Mouse (Mus musculus) limb, embryonic 14.5 days (tissue): ENCODE measurements around the gene Mvb12b. TPM values are rescaled to one million over a fixed set of nuclear protein-coding genes. Genes with fewer than 3 reads are reported as not detected.
A peak's percentile ranks its signal among the peaks of the same experiment; 100 is the strongest.

Experiments
- ATAC-seq: fragments of 200-750 bp; cut with Nextera tagmentation; 2 replicates; pipeline ENCODE4 v1.8.0; 2017; ENCODE audit warnings: low read depth, moderate number of reproducible peaks, moderate TSS enrichment; ENCODE audit not compliant: low FRiP score
- DNase-seq: peaks from one replicate; pipeline ENCODE4 v3.0.0-alpha.2; 2015; ENCODE audit warnings: low spot score
- H3K27ac ChIP-seq: fragments of 300-500 bp; sonication (generic); replicated peaks from 2 replicates; pipeline ENCODE4 v1.5.1; 2014; ENCODE audit warnings: low read depth, mild to moderate bottlenecking, low read length, moderate library complexity, mixed read lengths
- H3K27me3 ChIP-seq: fragments of 300-500 bp; sonication (generic); 2 replicates; pipeline ENCODE4 v1.6.1; 2014; ENCODE audit warnings: low read length, mixed read lengths; ENCODE audit not compliant: control insufficient read depth, insufficient read depth
- H3K36me3 ChIP-seq: fragments of 300-500 bp; sonication (generic); 2 replicates; pipeline ENCODE4 v1.6.1; 2014; ENCODE audit warnings: mild to moderate bottlenecking, low read length, moderate library complexity, mixed read lengths; ENCODE audit not compliant: control insufficient read depth, insufficient read depth
- H3K4me1 ChIP-seq: fragments of 300-500 bp; sonication (generic); 2 replicates; pipeline ENCODE4 v1.6.1; 2014; ENCODE audit warnings: antibody characterized with exemption, low read length, mixed read lengths; ENCODE audit not compliant: control insufficient read depth, insufficient read depth
- H3K4me2 ChIP-seq: fragments of 300-500 bp; sonication (generic); replicated peaks from 2 replicates; pipeline ENCODE4 v1.6.1; 2014; ENCODE audit warnings: low read depth, mild to moderate bottlenecking, low read length, moderate library complexity; ENCODE audit not compliant: severe bottlenecking
- H3K4me3 ChIP-seq: fragments of 300-500 bp; sonication (generic); replicated peaks from 2 replicates; pipeline ENCODE4 v1.5.1; 2014; ENCODE audit warnings: low read length
- H3K9ac ChIP-seq: fragments of 300-500 bp; sonication (generic); 2 replicates; pipeline ENCODE4 v1.6.1; 2014; ENCODE audit warnings: mild to moderate bottlenecking, low read depth, low read length, moderate library complexity; ENCODE audit not compliant: severe bottlenecking
- H3K9me3 ChIP-seq: fragments of 300-500 bp; sonication (generic); 2 replicates; pipeline ENCODE4 v1.6.1; 2016; ENCODE audit warnings: low read length; ENCODE audit not compliant: control insufficient read depth
- POLR2A ChIP-seq: fragments of 200-500 bp; IDR thresholded peaks from 2 replicates; pipeline ENCODE4 v1.8.0; 2012; ENCODE audit warnings: inconsistent platforms, mild to moderate bottlenecking, moderate library complexity, borderline replicate concordance; ENCODE audit not compliant: insufficient read depth, insufficient read length; ENCODE audit errors: extremely low read depth
- WGBS: fragments of 180-500 bp; shearing (Covaris S2); extraction: QIAGEN DNeasy Blood & Tissue Kit; methylation state at CpG from one replicate; pipeline ENCODE4 v1.1.7; 2014; 5-methylcytosine and 5-hydroxymethylcytosine counted together
- polyA plus RNA-seq, 2 experiments: library from polyadenylated mRNA; depleted of rRNA in 1 of 2; stranded (reverse) in 1 of 2; unstranded in 1 of 2; fragments of >200 nt; fragmentation: Nextera tagmentation in 1 of 2; extraction: Ambion mirVana in 1 of 2; gene quantifications; 2 replicates each; pipeline versions ENCODE4 v1.2.1 to v1.2.3; 2012 to 2014

The Mvb12b gene
- polyA plus RNA-seq, 2 experiments: 17.5 to 26.6 TPM

DNA sequence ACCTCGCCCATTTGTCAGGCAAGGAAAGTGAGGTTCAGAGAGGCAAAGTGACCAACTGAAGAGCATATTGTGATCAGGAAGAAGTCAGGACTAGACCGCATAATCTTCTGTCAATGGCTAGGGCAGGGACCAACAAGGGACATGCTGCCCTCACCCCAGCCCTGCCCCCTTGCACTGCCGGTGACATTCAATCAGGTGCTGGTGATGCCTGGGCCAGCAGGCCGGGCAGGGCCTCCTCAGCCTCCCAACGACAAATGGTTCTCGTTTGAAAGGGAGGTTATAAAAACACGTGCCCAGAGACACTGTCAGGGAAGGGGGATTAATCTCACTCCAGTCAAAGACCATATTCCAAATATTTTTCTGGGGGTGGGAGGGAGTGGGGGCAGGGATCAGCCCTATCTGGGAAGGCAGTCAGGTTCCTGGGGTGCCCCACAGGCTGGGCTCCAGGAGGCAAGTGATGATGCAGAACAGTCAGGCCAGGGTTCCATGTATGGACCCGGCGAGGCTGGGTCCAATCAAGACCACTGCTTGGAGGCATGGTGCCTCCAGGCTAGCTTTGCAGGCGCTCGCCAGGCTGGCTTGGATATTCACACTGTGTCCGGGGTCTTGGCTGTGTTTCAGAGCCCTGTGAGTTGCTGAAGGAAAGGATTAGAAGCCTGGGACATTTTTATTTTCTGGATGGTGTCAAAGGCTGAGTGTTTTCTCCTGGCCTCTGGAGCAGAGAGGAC lies 168.2 kb downstream of the Mvb12b start:
- TF ChIP-seq POLR2A: no peak
- peak overlapping the region; percentile 95 for H3K27ac ChIP-seq
- no peak; the same call in 1 of the 2 replicates for ATAC-seq
- peak overlapping the region; percentile 66 for H3K4me2 ChIP-seq
- no peaks in the 10 kb centered on the region for H3K36me3 ChIP-seq
- no peak overlapping the region for H3K4me3 ChIP-seq
- WGBS: 19% methylated on average over 12 of the region's 12 CpGs
- 0 out of 2 replicates have a peak, but pooled peaks cover 10% of the 10 kb centered on the region for H3K27me3 ChIP-seq
- peaks cover 54% of the 10 kb centered on the region for H3K4me1 ChIP-seq
- H3K9me3 ChIP-seq: 0 out of 2 replicates have a peak, but pooled peaks cover 4% of the 10 kb centered on the region
- H3K9ac ChIP-seq: no peak overlapping the region
- DNase-seq: no peak

DNA sequence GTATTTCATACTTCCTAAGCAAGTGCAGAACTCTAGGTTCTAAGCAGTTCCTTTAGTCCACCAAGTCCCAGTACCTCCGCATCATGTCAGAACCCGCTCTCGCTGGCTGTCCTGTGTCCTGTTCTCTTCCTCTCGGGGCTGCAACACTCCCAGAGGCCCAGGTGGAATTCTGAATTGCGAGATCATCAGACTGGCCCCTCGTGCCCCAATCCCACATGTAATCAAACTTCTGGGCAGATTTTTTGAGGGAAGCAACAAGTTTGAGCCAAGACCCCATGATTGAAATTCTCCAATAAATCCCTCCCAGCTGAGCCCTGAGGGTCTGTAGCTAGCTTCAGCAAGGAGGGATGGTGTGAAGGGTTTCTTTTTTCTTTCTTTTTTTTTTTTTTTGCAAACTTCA lies 169.2 kb downstream of the Mvb12b start:
- no peak for ATAC-seq
- no peak for DNase-seq
- Histone ChIP-seq H3K4me3 (peak overlapping the region; percentile 37), H3K9ac (peak overlapping the region; percentile 65), H3K27me3 (0 out of 2 replicates have a peak, but pooled peaks cover 10% of the 10 kb centered on the region), H3K4me2 (peak overlapping the region; percentile 66), H3K4me1 (peaks cover 59% of the 10 kb centered on the region), H3K36me3 (no peaks in the 10 kb centered on the region), H3K9me3 (0 out of 2 replicates have a peak, but pooled peaks cover 4% of the 10 kb centered on the region), H3K27ac (peak overlapping the region; percentile 95)
- no peak for TF ChIP-seq POLR2A
- WGBS: 17% methylated on average over 6 of the region's 6 CpGs

DNA sequence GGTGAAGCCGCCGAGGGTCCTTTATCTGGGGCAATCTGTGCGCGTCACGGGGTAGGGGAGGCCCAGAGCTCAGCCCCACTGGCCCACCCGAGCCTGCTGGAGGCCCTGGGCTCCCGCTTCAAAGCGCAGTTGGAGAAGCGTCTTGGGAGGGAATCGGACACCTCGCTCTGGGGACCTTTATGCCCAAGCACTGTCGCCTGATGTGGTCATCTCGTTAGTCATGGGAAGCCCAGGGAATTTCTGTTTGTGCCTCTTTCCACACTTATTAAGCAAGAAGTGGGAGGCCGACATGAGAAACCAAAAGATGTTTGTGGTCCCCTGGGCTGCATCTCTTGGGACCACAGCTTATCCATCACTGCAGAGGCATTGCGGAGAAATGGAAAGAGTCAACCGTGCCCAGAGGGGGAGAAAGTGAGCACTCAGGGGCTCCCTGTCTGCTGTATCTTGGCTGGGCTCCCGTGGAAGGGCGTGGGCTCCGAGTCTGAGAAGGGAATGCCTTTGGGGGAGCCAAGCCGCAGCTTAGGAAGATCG lies 169.9 kb downstream of the Mvb12b start:
- H3K27me3 ChIP-seq: 0 out of 2 replicates have a peak, but pooled peaks cover 10% of the 10 kb centered on the region
- ATAC-seq: no peak
- peak overlapping the region; percentile 65 for H3K9ac ChIP-seq
- peaks cover 64% of the 10 kb centered on the region for H3K4me1 ChIP-seq
- H3K36me3 ChIP-seq: no peaks in the 10 kb centered on the region
- H3K4me2 ChIP-seq: peak overlapping the region; percentile 66
- H3K4me3 ChIP-seq: peak overlapping the region; percentile 37
- whole genome bisulfite sequencing: 3% methylated on average over 21 of the region's 21 CpGs
- peak overlapping the region; percentile 95 for H3K27ac ChIP-seq
- H3K9me3 ChIP-seq: 0 out of 2 replicates have a peak, but pooled peaks cover 4% of the 10 kb centered on the region
- peak; percentile 52 for DNase-seq
- no peak for TF ChIP-seq POLR2A

DNA sequence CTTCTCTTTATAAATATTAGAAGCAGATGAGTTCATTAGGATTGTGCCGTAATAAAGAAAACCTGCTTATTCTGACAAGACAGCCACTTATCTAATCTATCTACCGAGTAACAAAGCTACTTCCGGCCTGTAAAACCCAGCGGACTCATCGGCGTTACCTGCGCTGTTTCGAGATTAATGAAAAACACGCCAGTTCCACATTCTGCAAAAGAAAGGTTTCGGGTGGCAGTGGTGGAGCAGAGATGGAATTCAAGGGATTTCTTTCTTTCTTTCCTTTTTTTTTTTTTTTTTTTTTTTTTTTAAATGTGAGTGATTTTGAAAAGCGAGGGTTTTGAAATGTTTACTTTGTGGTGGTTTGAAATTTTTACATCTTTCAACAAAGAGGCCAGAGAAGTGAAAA lies 170.4 kb downstream of the Mvb12b start:
- Histone ChIP-seq H3K27me3 (0 out of 2 replicates have a peak, but pooled peaks cover 10% of the 10 kb centered on the region), H3K36me3 (no peaks in the 10 kb centered on the region), H3K4me3 (peak overlapping the region; percentile 37), H3K4me1 (peaks cover 64% of the 10 kb centered on the region), H3K9me3 (0 out of 2 replicates have a peak, but pooled peaks cover 4% of the 10 kb centered on the region), H3K9ac (peak overlapping the region; percentile 65), H3K27ac (peak overlapping the region; percentile 95), H3K4me2 (peak overlapping the region; percentile 66)
- 8% methylated on average over 11 of the region's 11 CpGs for WGBS
- TF ChIP-seq POLR2A: no peak
- DNase-seq (peak; percentile 53), ATAC-seq (no peak)

DNA sequence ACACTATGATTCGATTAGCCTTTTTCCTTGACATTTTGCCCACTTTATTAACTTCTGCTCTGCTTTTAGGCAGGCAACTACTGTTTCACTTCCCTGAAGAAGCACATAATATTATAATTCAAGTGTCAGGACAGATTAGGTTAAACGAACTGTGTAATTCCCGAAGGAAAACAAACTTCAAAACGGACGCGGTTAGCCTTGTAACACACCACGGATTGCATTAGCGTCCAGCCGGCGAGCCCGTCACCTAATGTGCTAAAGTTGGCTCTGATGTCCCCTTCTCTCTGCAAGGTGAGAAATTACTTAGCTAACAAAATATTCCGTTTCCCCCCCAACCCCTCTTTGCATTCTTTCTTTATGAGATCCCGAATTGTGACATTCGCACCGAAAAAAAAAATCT lies 170.9 kb downstream of the Mvb12b start:
- H3K4me3 ChIP-seq: peak overlapping the region; percentile 37
- peak overlapping the region; percentile 95 for H3K27ac ChIP-seq
- TF ChIP-seq POLR2A: no peak
- H3K4me2 ChIP-seq: peak overlapping the region; percentile 66
- H3K9me3 ChIP-seq: 0 out of 2 replicates have a peak, but pooled peaks cover 3% of the 10 kb centered on the region
- ATAC-seq: no peak
- H3K36me3 ChIP-seq: no peaks in the 10 kb centered on the region
- peak overlapping the region; percentile 65 for H3K9ac ChIP-seq
- 11% methylated on average over 15 of the region's 15 CpGs for WGBS
- peaks cover 66% of the 10 kb centered on the region for H3K4me1 ChIP-seq
- peak; percentile 49 for DNase-seq
- H3K27me3 ChIP-seq: 0 out of 2 replicates have a peak, but pooled peaks cover 10% of the 10 kb centered on the region
